Mouse (Mus musculus) embryonic facial prominence, embryonic 12.5 days (tissue): ENCODE data around the gene Gm42688. TPM values are rescaled to one million over a fixed set of nuclear protein-coding genes. Genes with fewer than 3 reads are reported as not detected.

Experiments
- ATAC-seq: fragments of 200-750 bp; cut with Nextera tagmentation; 2 replicates; pipeline ENCODE4 v1.8.0; 2017; ENCODE audit not compliant: insufficient number of reproducible peaks, insufficient read depth, low FRiP score, low TSS enrichment
- H3K27ac ChIP-seq: fragments of 300-500 bp; sonication (generic); 2 replicates; pipeline ENCODE4 v1.5.1; 2016; ENCODE audit warnings: mild to moderate bottlenecking
- H3K27me3 ChIP-seq: fragments of 300-500 bp; sonication (generic); 2 replicates; pipeline ENCODE4 v1.6.1; 2016; ENCODE audit warnings: mild to moderate bottlenecking, moderate library complexity
- H3K36me3 ChIP-seq: fragments of 300-500 bp; sonication (generic); 2 replicates; pipeline ENCODE4 v1.6.1; 2016; ENCODE audit warnings: mild to moderate bottlenecking
- H3K4me1 ChIP-seq: fragments of 300-500 bp; sonication (generic); 2 replicates; pipeline ENCODE4 v1.6.1; 2016
- H3K4me2 ChIP-seq: fragments of 300-500 bp; sonication (generic); replicated peaks from 2 replicates; pipeline ENCODE4 v1.6.1; 2016; ENCODE audit warnings: mild to moderate bottlenecking, moderate library complexity
- H3K4me3 ChIP-seq: fragments of 300-500 bp; sonication (generic); 2 replicates; pipeline ENCODE4 v1.5.1; 2016; ENCODE audit warnings: mild to moderate bottlenecking
- H3K9ac ChIP-seq: fragments of 300-500 bp; sonication (generic); 2 replicates; pipeline ENCODE4 v1.6.1; 2016; ENCODE audit warnings: mild to moderate bottlenecking, moderate library complexity
- H3K9me3 ChIP-seq: fragments of 300-500 bp; sonication (generic); 2 replicates; pipeline ENCODE4 v1.6.1; 2016; ENCODE audit warnings: mild to moderate bottlenecking, moderate library complexity
- WGBS: fragments of 180-500 bp; shearing (Covaris S2); methylation state at CpG from one replicate; pipeline ENCODE4 v1.1.7; 2016; 5-methylcytosine and 5-hydroxymethylcytosine counted together
- polyA plus RNA-seq: library from polyadenylated mRNA; unstranded; fragments of >200 nt; fragmentation: Nextera tagmentation; extraction: Ambion mirVana; gene quantifications from 2 replicates; pipeline ENCODE4 v1.2.1, GENCODE M21; 2016

Gene Gm42688
- polyA plus RNA-seq, 1 experiment from 2014 or later: 3.5 TPM

DNA sequence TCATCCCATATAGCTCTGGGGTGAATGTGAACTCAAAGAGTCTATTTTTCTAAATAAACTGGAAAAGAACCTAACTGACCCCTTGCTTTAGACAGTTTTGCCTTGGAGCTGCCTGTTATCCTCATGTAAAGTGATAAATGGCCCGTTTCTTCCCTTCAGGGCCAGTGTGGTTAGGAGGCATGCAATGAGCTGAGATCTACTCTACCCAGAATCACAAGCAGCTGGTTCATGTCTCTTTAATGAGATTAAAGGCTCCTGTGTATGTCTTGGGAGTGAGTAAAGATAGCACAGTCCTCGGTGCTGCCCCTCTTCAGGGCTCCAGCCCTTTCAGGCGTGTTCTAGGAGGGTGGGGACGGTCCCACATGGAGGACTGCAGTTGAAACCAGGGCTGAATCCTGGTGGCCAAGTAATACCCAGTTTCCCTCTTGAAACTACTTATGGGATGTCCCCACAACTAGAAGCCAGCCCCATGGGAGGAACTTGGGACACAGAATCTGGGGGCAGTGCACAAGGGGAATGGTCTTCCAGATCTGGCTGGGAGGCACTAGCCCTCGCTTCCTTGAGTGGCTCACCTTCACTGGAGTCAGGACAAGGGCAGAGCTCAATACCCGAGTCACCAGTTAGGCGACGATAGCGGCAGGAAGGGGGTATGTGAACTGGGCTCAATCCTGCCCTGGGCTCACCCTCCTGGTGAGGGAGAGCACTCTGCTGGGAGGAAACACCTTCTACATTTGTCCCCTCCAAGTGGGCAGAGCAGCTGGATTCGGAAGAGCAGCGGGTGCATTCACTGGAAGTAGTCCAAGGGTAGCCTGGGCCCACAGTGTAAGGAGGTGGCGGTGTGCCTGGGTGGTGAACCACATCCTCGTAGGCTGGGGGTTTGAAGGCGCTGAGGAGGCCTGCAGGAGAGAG lies 17.7 kb downstream of the Gm42688 start:
- Histone ChIP-seq H3K27me3 (no peaks in the 10 kb centered on the region), H3K9me3 (no peaks in the 10 kb centered on the region), H3K9ac (peak overlapping the region; percentile 24; the same call in 1 of the 2 replicates), H3K4me2 (peak overlapping the region; percentile 85), H3K4me3 (0 out of 2 replicates have a peak overlapping the region, but pooled peaks have one; percentile 66), H3K27ac (peak overlapping the region; percentile 87; the same call in 1 of the 2 replicates), H3K4me1 (peaks cover 39% of the 10 kb centered on the region), H3K36me3 (peaks cover 33% of the 10 kb centered on the region)
- ATAC-seq: no peak
- WGBS: 85% methylated on average over 14 of the region's 14 CpGs

GRCm38 (mm10) chr6:83119734-83120051 lies 18.3 kb downstream of the Gm42688 start:
- peaks cover 33% of the 10 kb centered on the region for H3K36me3 ChIP-seq
- ATAC-seq: no peak
- H3K4me2 ChIP-seq: peak overlapping the region; percentile 85
- 75% methylated on average over 7 of the region's 7 CpGs for WGBS
- H3K4me3 ChIP-seq: peak overlapping the region; percentile 66
- no peaks in the 10 kb centered on the region for H3K9me3 ChIP-seq
- H3K4me1 ChIP-seq: peaks cover 42% of the 10 kb centered on the region
- no peaks in the 10 kb centered on the region for H3K27me3 ChIP-seq
- H3K9ac ChIP-seq: peak overlapping the region; percentile 77
- 0 out of 2 replicates have a peak overlapping the region, but pooled peaks have one; percentile 87 for H3K27ac ChIP-seq

DNA sequence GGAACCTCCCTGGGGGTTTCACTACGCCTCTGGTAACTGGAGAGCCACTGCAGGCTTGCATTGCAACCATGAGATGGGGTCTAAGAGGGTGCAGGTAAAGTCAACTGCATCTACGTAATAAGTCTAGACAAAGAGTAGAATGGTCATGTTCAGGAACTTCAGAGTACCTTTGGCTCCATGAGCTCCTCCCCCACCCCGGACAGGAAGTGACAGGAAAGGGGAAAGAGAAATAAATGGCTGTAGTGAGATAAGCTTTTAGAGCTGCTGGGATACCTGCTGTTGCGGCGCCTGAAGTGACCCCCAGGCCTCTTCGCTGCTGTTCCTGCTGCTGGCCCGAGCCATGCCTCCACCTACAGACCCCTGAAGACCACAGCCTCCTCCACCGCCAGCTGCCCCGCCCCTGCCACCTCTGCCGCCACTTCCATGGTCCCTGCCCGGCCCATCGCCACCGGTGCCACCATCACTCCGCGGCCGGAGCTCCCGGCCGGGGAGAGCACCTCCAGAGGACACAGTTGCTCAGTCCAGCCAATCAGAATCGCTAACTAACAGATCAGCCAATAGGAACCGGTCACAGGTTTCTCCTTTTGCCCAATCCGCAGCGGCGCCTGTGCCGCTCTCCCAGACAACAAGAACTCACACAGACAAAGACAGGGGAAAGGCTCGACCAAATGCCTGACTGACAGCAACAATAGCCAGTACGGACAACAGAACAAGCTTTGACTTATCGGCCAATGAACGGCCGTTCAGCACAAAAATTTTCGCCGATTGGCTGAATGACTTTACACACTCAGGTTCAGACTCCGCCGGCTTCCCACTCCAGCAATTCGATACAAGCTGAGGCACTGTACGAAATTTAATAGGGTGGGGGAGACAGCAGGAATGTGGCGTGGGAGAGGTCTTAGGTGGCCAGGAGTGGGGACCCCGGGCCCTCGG lies 19.8 kb downstream of the Gm42688 start, which contains the start of gene Wbp1:
TSS of gene Wbp1 (minus strand) at position 630 of the 933 bp plus-strand sequence.
- H3K9ac ChIP-seq: peak within 1 kb of the TSS; percentile 92
- peaks cover 42% of the 10 kb centered on the region for H3K4me1 ChIP-seq
- peak; percentile 96 for ATAC-seq

GRCm38 (mm10) chr6:83121863-83122710 lies 20.7 kb downstream of the Gm42688 start:
- Histone ChIP-seq H3K27ac (peak overlapping the region; percentile 100), H3K9ac (peak overlapping the region; percentile 92), H3K4me3 (peak overlapping the region; percentile 66), H3K27me3 (no peaks in the 10 kb centered on the region), H3K9me3 (no peaks in the 10 kb centered on the region), H3K36me3 (peaks cover 28% of the 10 kb centered on the region), H3K4me2 (peak overlapping the region; percentile 85), H3K4me1 (peaks cover 36% of the 10 kb centered on the region)
- WGBS: under 1% methylated on average over 52 of the region's 52 CpGs
- no peak for ATAC-seq

More for the DNA sequence above, 19.8 kb downstream of the Gm42688 start, which contains the start of gene Wbp1:
- Histone ChIP-seq H3K27me3 (no peaks in the 10 kb centered on the region), H3K4me2 (peak within 1 kb of the TSS; percentile 85), H3K27ac (peak within 1 kb of the TSS; percentile 100), H3K9me3 (no peaks in the 10 kb centered on the region), H3K4me3 (peak within 1 kb of the TSS; percentile 66), H3K36me3 (peaks cover 33% of the 10 kb centered on the region)
- WGBS: under 1% methylated on average over 37 of the region's 38 CpGs

DNA sequence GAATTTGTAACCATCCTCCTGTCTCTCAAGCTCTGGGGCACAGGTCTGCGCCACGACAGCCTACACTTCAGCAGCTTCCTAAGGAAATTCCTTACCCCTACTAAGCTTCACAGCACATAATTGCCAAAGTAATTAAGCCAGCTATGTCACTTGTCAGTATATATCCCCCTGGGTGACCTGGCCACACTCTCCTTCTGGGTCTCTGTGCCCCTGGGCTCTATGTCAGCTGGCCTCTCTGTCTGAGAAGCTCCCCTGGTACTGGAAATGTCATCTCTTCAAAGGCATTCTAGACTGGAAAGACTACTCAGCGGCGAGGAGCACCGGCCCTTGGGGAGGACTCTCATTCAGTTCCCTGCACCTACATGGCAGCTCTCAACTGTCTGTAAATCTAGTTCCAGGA lies 21.5 kb downstream of the Gm42688 start:
- Histone ChIP-seq H3K9ac (peak overlapping the region; percentile 92; the same call in 1 of the 2 replicates), H3K4me2 (peak overlapping the region; percentile 85), H3K9me3 (no peaks in the 10 kb centered on the region), H3K36me3 (peaks cover 19% of the 10 kb centered on the region), H3K4me1 (peaks cover 36% of the 10 kb centered on the region), H3K27me3 (no peaks in the 10 kb centered on the region), H3K27ac (peak overlapping the region; percentile 100; the same call in 1 of the 2 replicates), H3K4me3 (peak overlapping the region; percentile 66)
- ATAC-seq: no peak
- 69% methylated on average over 5 of the region's 5 CpGs for WGBS

GRCm38 (mm10) chr6:83124851-83125312 lies 23.5 kb downstream of the Gm42688 start:
- peak overlapping the region; percentile 90 for H3K4me2 ChIP-seq
- H3K4me1 ChIP-seq: peaks cover 30% of the 10 kb centered on the region
- peak overlapping the region; percentile 69 for H3K9ac ChIP-seq
- peak overlapping the region; percentile 73 for H3K4me3 ChIP-seq
- H3K36me3 ChIP-seq: 0 out of 2 replicates have a peak, but pooled peaks cover under 1% of the 10 kb centered on the region
- H3K9me3 ChIP-seq: no peaks in the 10 kb centered on the region
- peak overlapping the region; percentile 70 for H3K27ac ChIP-seq
- WGBS: under 1% methylated on average over 30 of the region's 30 CpGs
- ATAC-seq: no peak
- H3K27me3 ChIP-seq: no peaks in the 10 kb centered on the region

DNA sequence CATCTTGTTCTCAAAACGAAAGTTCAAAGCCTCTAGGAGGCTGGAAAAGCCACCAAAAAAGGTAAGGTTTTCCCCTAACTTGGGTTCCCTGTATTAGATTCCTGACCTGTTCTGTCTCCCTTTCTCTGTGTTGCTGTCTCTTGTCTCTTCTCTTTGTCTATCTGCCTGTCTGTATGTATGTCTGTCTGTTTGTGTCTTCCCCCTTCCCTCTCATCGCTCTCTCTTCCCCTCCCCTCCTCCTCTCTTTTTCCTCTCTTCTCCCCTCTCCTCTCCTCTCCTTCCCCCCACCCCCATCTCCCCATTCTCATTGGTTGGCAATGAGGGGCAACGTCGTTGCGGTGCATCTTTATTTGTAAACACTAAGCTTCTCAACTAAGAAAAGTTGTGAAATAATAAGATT lies 23.9 kb downstream of the Gm42688 start, which contains the start of gene Ino80b:
TSS of gene Ino80b (minus strand) at position 101 of the 400 bp plus-strand sequence.
- no peak for ATAC-seq

GRCm38 (mm10) chr6:83127419-83127818 lies 26.0 kb downstream of the Gm42688 start:
- Histone ChIP-seq H3K27me3 (no peaks in the 10 kb centered on the region), H3K27ac (no peak overlapping the region), H3K36me3 (no peaks in the 10 kb centered on the region), H3K4me2 (no peak overlapping the region), H3K9ac (no peak overlapping the region), H3K4me1 (peaks cover 25% of the 10 kb centered on the region), H3K9me3 (no peaks in the 10 kb centered on the region), H3K4me3 (no peak overlapping the region)
- ATAC-seq: no peak
- WGBS: 94% methylated on average over 5 of the region's 5 CpGs

More for the DNA sequence above, 23.9 kb downstream of the Gm42688 start, which contains the start of gene Ino80b:
- Histone ChIP-seq H3K27me3 (no peaks in the 10 kb centered on the region), H3K4me2 (peak within 1 kb of the TSS; percentile 90), H3K9me3 (no peaks in the 10 kb centered on the region), H3K9ac (peak within 1 kb of the TSS; percentile 69), H3K4me3 (peak within 1 kb of the TSS; percentile 73), H3K27ac (peak within 1 kb of the TSS; percentile 70), H3K4me1 (peaks cover 25% of the 10 kb centered on the region), H3K36me3 (no peaks in the 10 kb centered on the region)
- 26% methylated on average over 5 of the region's 5 CpGs for WGBS

DNA sequence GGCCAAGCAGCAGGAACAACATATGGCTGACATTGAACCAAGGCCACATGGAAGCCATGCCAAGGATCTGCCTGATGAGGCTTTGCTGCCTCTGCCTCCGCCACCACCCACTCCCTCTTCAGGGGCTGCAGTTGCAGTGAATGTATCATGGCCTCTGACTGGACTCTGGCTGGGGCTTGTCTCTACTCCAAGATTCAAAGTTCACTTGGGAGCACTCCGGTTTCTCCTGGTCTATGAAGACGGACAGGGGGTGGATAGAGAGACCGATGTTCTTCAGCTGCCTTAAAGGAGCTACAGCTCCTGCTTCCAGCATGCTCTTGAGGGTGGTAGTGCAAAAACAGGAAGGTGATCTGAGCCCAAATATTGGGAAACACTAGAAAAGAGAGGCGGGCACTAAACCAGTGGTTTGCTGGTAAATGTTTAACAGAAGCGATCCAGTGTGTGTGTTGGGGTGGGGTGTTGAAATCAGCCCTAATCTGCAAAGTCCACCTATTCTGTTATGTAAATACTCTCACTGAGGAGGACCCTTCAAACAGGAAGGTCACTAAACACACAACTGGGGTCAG lies 30.1 kb downstream of the Gm42688 start:
- 75% methylated on average over 6 of the region's 6 CpGs for WGBS

GRCm38 (mm10) chr6:83132176-83132919 lies 30.9 kb downstream of the Gm42688 start:
- no peak overlapping the region for H3K4me2 ChIP-seq
- H3K36me3 ChIP-seq: no peaks in the 10 kb centered on the region
- no peak overlapping the region for H3K27ac ChIP-seq
- H3K27me3 ChIP-seq: no peaks in the 10 kb centered on the region
- ATAC-seq: no peak
- H3K4me1 ChIP-seq: peaks cover 18% of the 10 kb centered on the region
- no peak overlapping the region for H3K9ac ChIP-seq
- no peaks in the 10 kb centered on the region for H3K9me3 ChIP-seq
- H3K4me3 ChIP-seq: no peak overlapping the region
- WGBS: 86% methylated on average over 9 of the region's 9 CpGs

More for the DNA sequence above, 30.1 kb downstream of the Gm42688 start:
- H3K27me3 ChIP-seq: no peaks in the 10 kb centered on the region
- H3K27ac ChIP-seq: no peak overlapping the region
- ATAC-seq: no peak
- no peak overlapping the region for H3K4me3 ChIP-seq
- peaks cover 15% of the 10 kb centered on the region for H3K4me1 ChIP-seq
- H3K9me3 ChIP-seq: no peaks in the 10 kb centered on the region
- no peaks in the 10 kb centered on the region for H3K36me3 ChIP-seq
- no peak overlapping the region for H3K9ac ChIP-seq
- no peak overlapping the region for H3K4me2 ChIP-seq
